Mouse (Mus musculus): ENCODE measurements at regions not wholly inside any gene's neighbourhood (a gene's known extent, or its start where the extent isn't known, plus 50 kb on each side); places are given as distances from the start of the nearest gene placed in this dataset.

GRCm38 (mm10) chr8:18279932-18280331 lies 698.1 kb downstream of the Defb40 start:
- no peak overlapping the region for H3K4me2 ChIP-seq (ENCODE audit: low read depth, low read length, severe bottlenecking)
- no peak overlapping the region for H3K27ac ChIP-seq (ENCODE audit: low read depth, low read length)
- 89% methylated on average over 4 of the region's 4 CpGs for WGBS
- no peak overlapping the region for H3K4me3 ChIP-seq (ENCODE audit: low read depth, low read length)
- H3K9ac ChIP-seq (ENCODE audit: low read length) = no peak overlapping the region
- no peaks in the 10 kb centered on the region for H3K27me3 ChIP-seq (ENCODE audit: control insufficient read depth, insufficient read depth, low read length)
- no peaks in the 10 kb centered on the region for H3K4me1 ChIP-seq (replicated peaks; ENCODE audit: control insufficient read depth, insufficient read depth, low read length)
- H3K36me3 ChIP-seq (ENCODE audit: control insufficient read depth, insufficient read depth, low read length) = no peaks in the 10 kb centered on the region
- ATAC-seq (replicated peaks; ENCODE audit: low FRiP score) (no peak), DNase-seq (ENCODE audit: low spot score) (no peak)
- H3K9me3 ChIP-seq (ENCODE audit: control insufficient read depth, low read length) = no peaks in the 10 kb centered on the region

GRCm38 (mm10) chr8:18268301-18268700 lies 709.8 kb downstream of the Defb40 start:
- Histone ChIP-seq H3K4me1 (replicated peaks; ENCODE audit: control insufficient read depth, insufficient read depth, low read length) (no peaks in the 10 kb centered on the region), H3K4me2 (ENCODE audit: low read depth, low read length, severe bottlenecking) (no peak overlapping the region), H3K9ac (ENCODE audit: low read length) (no peak overlapping the region), H3K4me3 (ENCODE audit: low read depth, low read length) (no peak overlapping the region), H3K36me3 (ENCODE audit: control insufficient read depth, insufficient read depth, low read length) (no peaks in the 10 kb centered on the region), H3K27ac (ENCODE audit: low read depth, low read length) (no peak overlapping the region), H3K9me3 (ENCODE audit: control insufficient read depth, low read length) (no peaks in the 10 kb centered on the region), H3K27me3 (ENCODE audit: control insufficient read depth, insufficient read depth, low read length) (no peaks in the 10 kb centered on the region)
- ATAC-seq (replicated peaks; ENCODE audit: low FRiP score) = no peak
- DNase-seq (ENCODE audit: low spot score) = no peak
- WGBS = 87% methylated on average over 7 of the region's 7 CpGs

- ATAC-seq (replicated peaks; ENCODE audit: low FRiP score) = no peak
- Histone ChIP-seq H3K27ac (ENCODE audit: low read depth, low read length) (no peak overlapping the region), H3K9me3 (ENCODE audit: control insufficient read depth, low read length) (no peaks in the 10 kb centered on the region), H3K4me3 (ENCODE audit: low read depth, low read length) (no peak overlapping the region), H3K9ac (ENCODE audit: low read length) (no peak overlapping the region), H3K4me2 (ENCODE audit: low read depth, low read length, severe bottlenecking) (no peak overlapping the region), H3K4me1 (replicated peaks; ENCODE audit: control insufficient read depth, insufficient read depth, low read length) (no peaks in the 10 kb centered on the region), H3K27me3 (ENCODE audit: control insufficient read depth, insufficient read depth, low read length) (no peaks in the 10 kb centered on the region), H3K36me3 (ENCODE audit: control insufficient read depth, insufficient read depth, low read length) (no peaks in the 10 kb centered on the region)
- 88% methylated on average over 7 of the region's 7 CpGs for WGBS
- no peak for DNase-seq (ENCODE audit: low spot score)
Measured at GRCm38 (mm10) chr8:18258287-18258961, 719.6 kb downstream of the Defb40 start.

GRCm38 (mm10) chr8:18246299-18246698 lies 731.8 kb downstream of the Defb40 start:
- Histone ChIP-seq H3K27ac (ENCODE audit: low read depth, low read length) (no peak overlapping the region), H3K4me2 (ENCODE audit: low read depth, low read length, severe bottlenecking) (no peak overlapping the region), H3K4me1 (replicated peaks; ENCODE audit: control insufficient read depth, insufficient read depth, low read length) (no peaks in the 10 kb centered on the region), H3K4me3 (ENCODE audit: low read depth, low read length) (no peak overlapping the region), H3K9me3 (ENCODE audit: control insufficient read depth, low read length) (no peaks in the 10 kb centered on the region), H3K9ac (ENCODE audit: low read length) (no peak overlapping the region), H3K36me3 (ENCODE audit: control insufficient read depth, insufficient read depth, low read length) (no peaks in the 10 kb centered on the region), H3K27me3 (ENCODE audit: control insufficient read depth, insufficient read depth, low read length) (no peaks in the 10 kb centered on the region)
- DNase-seq (ENCODE audit: low spot score) = no peak
- ATAC-seq (replicated peaks; ENCODE audit: low FRiP score) = no peak
- WGBS = 90% methylated on average over 12 of the region's 12 CpGs

- ATAC-seq (replicated peaks; ENCODE audit: low FRiP score) (no peak), DNase-seq (ENCODE audit: low spot score) (no peak)
- Histone ChIP-seq H3K4me1 (replicated peaks; ENCODE audit: control insufficient read depth, insufficient read depth, low read length) (no peaks in the 10 kb centered on the region), H3K36me3 (ENCODE audit: control insufficient read depth, insufficient read depth, low read length) (no peaks in the 10 kb centered on the region), H3K9me3 (ENCODE audit: control insufficient read depth, low read length) (no peaks in the 10 kb centered on the region), H3K4me2 (ENCODE audit: low read depth, low read length, severe bottlenecking) (no peak overlapping the region), H3K4me3 (ENCODE audit: low read depth, low read length) (no peak overlapping the region), H3K9ac (ENCODE audit: low read length) (no peak overlapping the region), H3K27me3 (ENCODE audit: control insufficient read depth, insufficient read depth, low read length) (no peaks in the 10 kb centered on the region), H3K27ac (ENCODE audit: low read depth, low read length) (no peak overlapping the region)
- WGBS = 84% methylated on average over 2 of the region's 2 CpGs
Measured at GRCm38 (mm10) chr8:18217599-18217998, 760.5 kb downstream of the Defb40 start.

- DNase-seq (ENCODE audit: low spot score) (no peak), ATAC-seq (replicated peaks; ENCODE audit: low FRiP score) (0 out of 2 replicates have a peak, but pooled peaks have one; percentile 27)
- no peak overlapping the region for H3K4me3 ChIP-seq (ENCODE audit: low read depth, low read length)
- WGBS = 93% methylated on average over 7 of the region's 7 CpGs
- H3K4me1 ChIP-seq (replicated peaks; ENCODE audit: control insufficient read depth, insufficient read depth, low read length) = no peaks in the 10 kb centered on the region
- H3K4me2 ChIP-seq (ENCODE audit: low read depth, low read length, severe bottlenecking) = no peak overlapping the region
- no peaks in the 10 kb centered on the region for H3K9me3 ChIP-seq (ENCODE audit: control insufficient read depth, low read length)
- no peaks in the 10 kb centered on the region for H3K36me3 ChIP-seq (ENCODE audit: control insufficient read depth, insufficient read depth, low read length)
- no peak overlapping the region for H3K9ac ChIP-seq (ENCODE audit: low read length)
- no peak overlapping the region for H3K27ac ChIP-seq (ENCODE audit: low read depth, low read length)
- no peaks in the 10 kb centered on the region for H3K27me3 ChIP-seq (ENCODE audit: control insufficient read depth, insufficient read depth, low read length)
Measured at GRCm38 (mm10) chr8:18217192-18217591, 760.9 kb downstream of the Defb40 start.

GRCm38 (mm10) chr8:18216516-18216915 lies 761.5 kb downstream of the Defb40 start:
- no peak overlapping the region for H3K4me2 ChIP-seq (ENCODE audit: low read depth, low read length, severe bottlenecking)
- H3K9me3 ChIP-seq (ENCODE audit: control insufficient read depth, low read length) = no peaks in the 10 kb centered on the region
- H3K27ac ChIP-seq (ENCODE audit: low read depth, low read length) = no peak overlapping the region
- DNase-seq (ENCODE audit: low spot score) (no peak), ATAC-seq (replicated peaks; ENCODE audit: low FRiP score) (no peak)
- 90% methylated on average over 1 of the region's 1 CpGs for WGBS
- no peak overlapping the region for H3K4me3 ChIP-seq (ENCODE audit: low read depth, low read length)
- H3K4me1 ChIP-seq (replicated peaks; ENCODE audit: control insufficient read depth, insufficient read depth, low read length) = no peaks in the 10 kb centered on the region
- no peaks in the 10 kb centered on the region for H3K27me3 ChIP-seq (ENCODE audit: control insufficient read depth, insufficient read depth, low read length)
- no peaks in the 10 kb centered on the region for H3K36me3 ChIP-seq (ENCODE audit: control insufficient read depth, insufficient read depth, low read length)
- no peak overlapping the region for H3K9ac ChIP-seq (ENCODE audit: low read length)

GRCm38 (mm10) chr8:18210067-18210466 lies 768.0 kb downstream of the Defb40 start:
- Histone ChIP-seq H3K4me2 (ENCODE audit: low read depth, low read length, severe bottlenecking) (no peak overlapping the region), H3K4me1 (replicated peaks; ENCODE audit: control insufficient read depth, insufficient read depth, low read length) (no peaks in the 10 kb centered on the region), H3K27ac (ENCODE audit: low read depth, low read length) (no peak overlapping the region), H3K9ac (ENCODE audit: low read length) (no peak overlapping the region), H3K4me3 (ENCODE audit: low read depth, low read length) (no peak overlapping the region), H3K9me3 (ENCODE audit: control insufficient read depth, low read length) (no peaks in the 10 kb centered on the region), H3K27me3 (ENCODE audit: control insufficient read depth, insufficient read depth, low read length) (no peaks in the 10 kb centered on the region), H3K36me3 (ENCODE audit: control insufficient read depth, insufficient read depth, low read length) (no peaks in the 10 kb centered on the region)
- 100% methylated on average over 1 of the region's 1 CpGs for WGBS
- no peak for ATAC-seq (replicated peaks; ENCODE audit: low FRiP score)
- DNase-seq (ENCODE audit: low spot score) = no peak

- Histone ChIP-seq H3K4me1 (replicated peaks; ENCODE audit: control insufficient read depth, insufficient read depth, low read length) (no peaks in the 10 kb centered on the region), H3K36me3 (ENCODE audit: control insufficient read depth, insufficient read depth, low read length) (no peaks in the 10 kb centered on the region), H3K4me3 (ENCODE audit: low read depth, low read length) (no peak overlapping the region), H3K4me2 (ENCODE audit: low read depth, low read length, severe bottlenecking) (no peak overlapping the region), H3K27ac (ENCODE audit: low read depth, low read length) (no peak overlapping the region), H3K9ac (ENCODE audit: low read length) (no peak overlapping the region), H3K27me3 (ENCODE audit: control insufficient read depth, insufficient read depth, low read length) (no peaks in the 10 kb centered on the region), H3K9me3 (ENCODE audit: control insufficient read depth, low read length) (no peaks in the 10 kb centered on the region)
- 93% methylated on average over 1 of the region's 1 CpGs for WGBS
- DNase-seq (ENCODE audit: low spot score) = no peak
- no peak for ATAC-seq (replicated peaks; ENCODE audit: low FRiP score)
Measured at GRCm38 (mm10) chr8:18208658-18209057, 769.4 kb downstream of the Defb40 start.
